Mouse (Mus musculus) spleen, postnatal 36 days (tissue): Measurements from ENCODE around the gene Psip1.

ENCODE experiments used
- DNase-seq, 2 experiments: peaks; one replicate each; pipeline ENCODE4 v3.0.0; 2022; ENCODE audit warnings: low spot score in 2 of 2, mixed read lengths in 1 of 2

Psip1 gene

DNA sequence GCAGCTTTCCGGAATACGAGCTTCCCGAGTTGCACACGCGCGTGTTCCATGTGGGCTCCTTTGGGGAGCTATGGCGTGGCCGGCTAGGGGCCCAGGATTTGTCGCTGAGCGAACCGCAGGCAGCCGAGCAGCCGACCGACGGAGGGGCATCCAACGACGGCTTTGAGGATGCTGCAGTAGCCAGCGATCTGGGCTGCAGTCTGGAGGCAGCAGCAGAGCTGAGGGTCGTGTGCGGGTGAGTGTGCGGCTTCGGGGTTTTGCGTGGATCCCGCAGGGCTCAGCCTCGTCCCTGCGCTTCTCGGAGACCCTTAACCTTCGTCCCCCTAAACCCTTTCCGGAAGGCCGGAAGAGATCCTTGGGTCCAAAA is 68.5 kb downstream of the Psip1 start:
- no peak for DNase-seq

DNA sequence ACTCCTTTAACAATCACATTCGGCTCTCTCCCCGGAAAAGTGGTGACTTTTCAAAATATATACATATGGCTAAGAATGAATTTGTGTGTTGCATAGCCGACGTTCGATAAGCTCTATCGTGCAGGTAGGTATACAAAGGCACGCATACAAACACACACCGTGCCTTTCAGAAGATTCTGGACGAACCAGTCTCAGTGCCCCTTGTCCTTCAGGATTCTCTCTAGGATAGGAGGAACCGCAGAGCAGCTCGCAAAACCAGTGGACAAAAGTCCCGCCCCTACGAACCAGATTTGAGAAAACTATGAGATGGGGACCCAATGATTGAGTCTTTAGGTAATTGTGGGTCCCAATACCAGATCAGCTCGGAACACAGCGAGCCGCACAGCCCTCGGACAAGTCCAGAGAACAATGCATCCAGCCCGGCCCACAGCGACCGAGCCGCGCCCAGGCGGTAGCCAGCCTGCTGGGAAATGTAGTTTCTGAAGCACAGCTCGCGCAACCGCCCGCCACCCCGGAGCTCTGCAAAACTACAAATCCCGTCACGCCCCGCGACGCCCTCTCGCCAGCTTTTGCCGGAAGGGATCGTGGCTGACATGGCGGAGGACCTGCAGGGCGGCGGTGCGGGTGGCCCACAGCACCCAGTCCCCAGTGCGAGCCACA is 69.0 kb downstream of the Psip1 start, which contains the start of gene Snapc3:
TSS of gene Snapc3 (plus strand) at position 565 of the 660 bp plus-strand sequence.
- peak; percentile 95 for DNase-seq

DNA sequence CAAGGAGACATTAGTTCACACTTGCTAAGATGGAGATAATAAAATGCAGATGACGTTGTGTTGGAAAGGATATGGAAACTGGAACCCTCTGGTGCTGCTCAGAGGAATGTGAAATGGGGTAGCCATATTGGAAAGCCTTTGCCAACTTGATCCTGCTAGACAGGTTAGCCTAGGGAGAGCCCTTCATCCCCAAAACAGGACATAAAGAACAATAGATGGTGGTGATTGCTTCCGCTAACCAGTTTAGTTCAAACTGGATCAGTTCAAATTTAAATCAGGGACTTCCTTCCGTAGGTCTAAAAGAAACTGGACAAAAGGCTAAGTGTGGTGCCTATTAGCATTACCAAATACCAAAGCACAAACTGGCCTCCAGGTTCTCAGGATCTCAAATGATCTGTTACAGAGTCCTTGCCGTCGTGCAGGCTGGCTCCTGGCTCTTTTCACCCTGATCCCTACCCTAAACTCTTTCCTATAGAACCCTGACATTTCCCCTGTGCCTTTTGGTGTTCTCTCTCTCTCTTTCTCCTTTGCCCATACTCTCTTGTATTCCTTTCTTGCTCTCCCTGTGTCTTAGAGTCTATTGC is 71.9 kb downstream of the Psip1 start:
- DNase-seq, result no peak

DNA sequence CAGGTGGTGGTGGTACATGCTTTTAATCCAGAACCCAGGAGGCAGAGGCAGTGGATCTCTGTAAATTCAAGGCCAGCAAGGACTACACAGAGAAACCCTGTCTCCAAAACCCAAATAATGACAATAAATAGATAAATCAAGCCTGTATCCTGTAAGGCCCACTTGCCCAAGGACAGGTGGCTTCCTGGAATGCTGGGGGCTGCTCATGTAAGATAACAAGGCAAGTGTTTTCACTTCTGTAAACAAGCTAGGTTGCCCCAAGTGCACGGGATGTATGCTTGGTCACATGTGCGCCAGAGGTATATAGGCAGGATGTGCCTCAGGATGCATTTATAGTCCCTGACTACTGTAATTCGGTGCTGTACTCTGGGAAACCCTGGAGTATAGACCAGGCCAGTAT is 74.2 kb downstream of the Psip1 start:
- no peak for DNase-seq

DNA sequence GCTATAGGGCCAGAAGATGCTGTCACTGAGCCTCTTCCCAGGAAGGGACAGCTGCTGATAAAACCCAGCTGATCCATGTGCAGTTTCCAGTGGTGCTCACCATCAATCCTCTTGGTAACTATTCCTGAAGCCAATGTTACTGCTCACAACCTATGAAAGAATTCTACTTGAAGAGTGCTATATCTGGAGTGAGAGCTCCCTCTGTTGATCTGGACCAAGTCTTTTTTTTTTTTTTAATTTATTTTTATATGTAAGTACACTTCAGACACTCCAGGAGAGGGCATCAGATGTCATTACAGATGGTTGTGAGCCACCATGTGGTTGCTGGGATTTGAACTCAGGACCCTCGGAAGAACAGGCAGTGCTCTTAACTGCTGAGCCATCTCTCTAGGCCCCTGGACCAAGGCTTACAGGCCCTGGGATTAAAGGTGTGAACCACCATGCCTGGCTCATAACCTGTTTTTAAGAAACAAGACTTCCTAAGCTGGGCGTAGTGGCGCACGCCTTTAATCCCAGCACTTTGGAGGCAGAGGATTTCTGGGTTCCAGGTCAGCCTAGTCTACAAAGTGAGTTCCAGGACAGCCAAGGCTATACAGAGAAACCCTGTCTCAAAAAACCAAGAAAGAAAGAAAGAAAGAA is 76.3 kb downstream of the Psip1 start:
- no peak for DNase-seq

DNA sequence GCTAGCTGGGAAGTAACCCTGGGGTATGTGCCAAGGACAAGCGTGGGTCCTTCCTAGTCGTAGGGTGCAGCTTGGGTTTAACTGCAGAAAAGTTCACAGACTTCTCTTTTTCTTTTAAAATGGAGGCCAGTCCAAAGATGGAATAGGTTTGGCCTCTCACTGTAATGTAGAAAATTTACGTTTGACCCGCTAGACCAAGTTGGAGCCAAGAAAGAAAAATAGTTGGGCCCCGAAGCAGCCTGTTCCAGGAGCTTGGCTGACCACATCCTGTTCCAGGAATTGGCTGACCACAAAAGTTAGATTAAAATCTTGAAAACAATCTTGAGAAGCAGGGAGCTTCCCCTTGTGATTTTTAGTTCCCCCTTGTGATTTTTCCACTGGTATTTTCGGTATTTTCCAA is 78.6 kb downstream of the Psip1 start:
- DNase-seq, result no peak
